ENCODE assay signal across 8 mouse cellular contexts in the genomic region with DNA sequence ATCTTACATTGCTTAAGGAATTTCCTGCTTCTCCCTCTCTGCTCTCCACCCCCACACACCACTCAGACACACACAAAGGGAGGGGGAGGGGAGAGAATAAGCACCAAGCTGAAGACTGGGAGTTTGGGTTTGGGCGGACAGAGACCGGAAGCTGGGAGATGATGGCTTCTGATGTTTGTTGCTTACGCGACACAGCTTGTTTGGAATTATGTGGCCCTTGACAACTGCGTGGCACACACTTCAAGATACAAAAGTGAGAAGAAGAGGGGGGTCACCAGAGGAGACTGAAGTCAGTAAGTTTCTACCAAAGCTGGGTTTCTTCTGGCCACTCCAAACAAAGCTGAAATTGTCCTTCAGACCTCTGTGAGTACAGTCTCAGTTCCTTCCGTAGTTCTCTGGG. TPM values are rescaled to one million over a fixed set of nuclear protein-coding genes. Genes with fewer than 3 reads are reported as not detected.
A peak's percentile ranks its signal among the peaks of the same experiment; 100 is the strongest.
DNase-seq lines count a peak whose midpoint lies in the region; ATAC-seq and TF ChIP-seq lines count a peak whose summit lies in the region.

Gene Il1rl2 (plus strand): TSS at position 154 of the 400 bp plus-strand sequence.

- TF ChIP-seq CTCF in testis, adult 2 months (IDR thresholded peaks at IDR 0.05; ENCODE audit: control insufficient read depth, insufficient read depth, insufficient replicate concordance, low read depth, low read length), result no peak

- 36% methylated on average over 6 of the region's 6 CpGs for WGBS in forebrain, embryonic 12.5 days
- 41% methylated on average over 6 of the region's 6 CpGs for WGBS in hindbrain, embryonic 14.5 days
- 15% methylated on average over 6 of the region's 6 CpGs for WGBS in liver, embryonic 13.5 days (ENCODE audit: insufficient replicate concordance)

- no peak for TF ChIP-seq POLR2A in testis, adult 2 months (IDR thresholded peaks at IDR 0.05; ENCODE audit: control insufficient read depth, low read depth, low read length)

- no peak for DNase-seq in testis, postnatal 14 days (ENCODE audit: low spot score)
- no peak for DNase-seq in hindbrain, embryonic 14.5 days (ENCODE audit: low spot score)
- DNase-seq in liver, embryonic 13.5 days, result no peak
- peak; percentile 76 for DNase-seq in naive thymus-derived CD4-positive, alpha-beta T cell, adult 2 months (ENCODE audit: low read depth)
- DNase-seq in right cerebral cortex, postnatal 4 days, result no peak
- DNase-seq in cerebellum, adult 8-10 months, result no peak

- H3K9me3 ChIP-seq in forebrain, embryonic 12.5 days, result no peaks in the 10 kb centered on the region
- no peaks in the 10 kb centered on the region for H3K9me3 ChIP-seq in hindbrain, embryonic 14.5 days (ENCODE audit: control insufficient read depth, low read length)
- no peaks in the 10 kb centered on the region for H3K9me3 ChIP-seq in liver, embryonic 13.5 days (replicated peaks)

- peak within 1 kb of the TSS; percentile 66 for H3K4me2 ChIP-seq in forebrain, embryonic 12.5 days
- peak within 1 kb of the TSS; percentile 64 for H3K4me2 ChIP-seq in hindbrain, embryonic 14.5 days (replicated peaks)
- H3K4me2 ChIP-seq in liver, embryonic 13.5 days, result peak within 1 kb of the TSS; percentile 77

- peak within 1 kb of the TSS; percentile 49; the same call in 1 of the 2 replicates for H3K9ac ChIP-seq in forebrain, embryonic 12.5 days
- H3K9ac ChIP-seq in hindbrain, embryonic 14.5 days, result peak within 1 kb of the TSS; percentile 49
- H3K9ac ChIP-seq in liver, embryonic 13.5 days, result peak within 1 kb of the TSS; percentile 55

- no peak within 1 kb of the TSS for H3K27ac ChIP-seq in testis, adult 2 months (ENCODE audit: control insufficient read depth, insufficient read depth, low read depth, low read length)
- no peak within 1 kb of the TSS for H3K27ac ChIP-seq in forebrain, embryonic 12.5 days
- no peak within 1 kb of the TSS for H3K27ac ChIP-seq in hindbrain, embryonic 14.5 days
- no peak within 1 kb of the TSS for H3K27ac ChIP-seq in liver, embryonic 13.5 days

- peak within 1 kb of the TSS; percentile 47 for H3K4me3 ChIP-seq in testis, adult 2 months (ENCODE audit: control insufficient read depth, low read depth, low read length)
- H3K4me3 ChIP-seq in forebrain, embryonic 12.5 days (replicated peaks), result peak within 1 kb of the TSS; percentile 35
- H3K4me3 ChIP-seq in hindbrain, embryonic 14.5 days (replicated peaks; ENCODE audit: low read length), result peak within 1 kb of the TSS; percentile 33
- H3K4me3 ChIP-seq in liver, embryonic 13.5 days (replicated peaks), result peak within 1 kb of the TSS; percentile 57

- H3K27me3 ChIP-seq in testis, adult 2 months (ENCODE audit: control insufficient read depth, insufficient read depth, low read length), result no peaks in the 10 kb centered on the region; the same call in 1 of the 2 replicates
- H3K27me3 ChIP-seq in forebrain, embryonic 12.5 days, result peaks cover 28% of the 10 kb centered on the region
- peaks cover 34% of the 10 kb centered on the region for H3K27me3 ChIP-seq in hindbrain, embryonic 14.5 days (ENCODE audit: control insufficient read depth, insufficient read depth, low read length)
- H3K27me3 ChIP-seq in liver, embryonic 13.5 days, result peaks cover 23% of the 10 kb centered on the region

- H3K36me3 ChIP-seq in testis, adult 2 months (ENCODE audit: control insufficient read depth, insufficient read depth, low read length), result no peaks in the 10 kb centered on the region
- no peaks in the 10 kb centered on the region for H3K36me3 ChIP-seq in forebrain, embryonic 12.5 days (replicated peaks)
- no peaks in the 10 kb centered on the region for H3K36me3 ChIP-seq in hindbrain, embryonic 14.5 days (replicated peaks; ENCODE audit: control insufficient read depth, insufficient read depth)
- no peaks in the 10 kb centered on the region for H3K36me3 ChIP-seq in liver, embryonic 13.5 days

- peaks cover 8% of the 10 kb centered on the region for H3K4me1 ChIP-seq in testis, adult 2 months (ENCODE audit: control insufficient read depth, insufficient read depth, low read length)
- peaks cover 15% of the 10 kb centered on the region for H3K4me1 ChIP-seq in forebrain, embryonic 12.5 days
- H3K4me1 ChIP-seq in hindbrain, embryonic 14.5 days (replicated peaks; ENCODE audit: control insufficient read depth, insufficient read depth, low read length), result peaks cover 12% of the 10 kb centered on the region
- peaks cover 42% of the 10 kb centered on the region for H3K4me1 ChIP-seq in liver, embryonic 13.5 days (replicated peaks)

- ATAC-seq in forebrain, embryonic 12.5 days (ENCODE audit: low FRiP score), result no peak
- ATAC-seq in hindbrain, embryonic 14.5 days (ENCODE audit: low FRiP score), result no peak
- 0 out of 2 replicates have a peak, but pooled peaks have one; percentile 4 for ATAC-seq in liver, embryonic 13.5 days (ENCODE audit: low read depth)

RNA-seq across cellular contexts. Expression of gene Il1rl2, which starts in this region (rescaled TPM):
- polyA plus RNA-seq in testis, adult 2 months (2012; rRNA removed), result 0.22 and 0.29 TPM in 2 replicates
- polyA plus RNA-seq in forebrain, embryonic 12.5 days (2016; fragmentation: Nextera tagmentation; extraction: Ambion mirVana), result 1.4 and 1.6 TPM in 2 replicates
- 1.0 and 1.3 TPM in 2 replicates for polyA plus RNA-seq in hindbrain, embryonic 14.5 days (2014; fragmentation: Nextera tagmentation; extraction: Ambion mirVana)
- polyA plus RNA-seq in liver, embryonic 13.5 days (2015; fragmentation: Nextera tagmentation; extraction: Ambion mirVana), result 1.4 and 1.8 TPM in 2 replicates
